Mouse (Mus musculus): ENCODE results near the gene Fam170b. TPM values are rescaled to one million over a fixed set of nuclear protein-coding genes. Genes with fewer than 3 reads are reported as not detected.

Fam170b gene
- polyA plus RNA-seq, 1 experiment from 2014 or later = not detected

- no peak for ATAC-seq
- H3K4me1 ChIP-seq (replicated peaks; ENCODE audit: control insufficient read depth, insufficient read depth, low read length) = peaks cover 15% of the 10 kb centered on the region; the same call in 1 of the 2 replicates
- no peak overlapping the region for H3K27ac ChIP-seq (ENCODE audit: low read depth, low read length)
- H3K27me3 ChIP-seq (replicated peaks; ENCODE audit: control insufficient read depth, insufficient read depth, low read length) = no peaks in the 10 kb centered on the region
- no peak for TF ChIP-seq CTCF (IDR thresholded peaks at IDR 0.05; ENCODE audit: low read depth)
- H3K4me2 ChIP-seq (replicated peaks; ENCODE audit: low read depth) = no peak overlapping the region
- no peaks in the 10 kb centered on the region for H3K36me3 ChIP-seq (ENCODE audit: control insufficient read depth, insufficient read depth)
- no peak overlapping the region for H3K9ac ChIP-seq (ENCODE audit: low read depth, low read length)
- no peak overlapping the region for H3K4me3 ChIP-seq (ENCODE audit: low read depth, low read length)
- 44% methylated on average over 14 of the region's 14 CpGs for WGBS
- no peaks in the 10 kb centered on the region for H3K9me3 ChIP-seq (ENCODE audit: control insufficient read depth)
These were observed 9.3 kb upstream of the Fam170b start for GRCm38 (mm10) chr14:32824267-32825150.

- WGBS = 9% methylated on average over 11 of the region's 11 CpGs
- no peaks in the 10 kb centered on the region for H3K9me3 ChIP-seq (ENCODE audit: control insufficient read depth)
- H3K36me3 ChIP-seq (ENCODE audit: control insufficient read depth, insufficient read depth) = no peaks in the 10 kb centered on the region
- H3K4me1 ChIP-seq (replicated peaks; ENCODE audit: control insufficient read depth, insufficient read depth, low read length) = peaks cover 15% of the 10 kb centered on the region; the same call in 1 of the 2 replicates
- no peak overlapping the region for H3K4me3 ChIP-seq (ENCODE audit: low read depth, low read length)
- peak; percentile 62 for ATAC-seq
- no peaks in the 10 kb centered on the region for H3K27me3 ChIP-seq (replicated peaks; ENCODE audit: control insufficient read depth, insufficient read depth, low read length)
- H3K4me2 ChIP-seq (replicated peaks; ENCODE audit: low read depth) = peak overlapping the region; percentile 32; the same call in 1 of the 2 replicates
- no peak overlapping the region for H3K9ac ChIP-seq (ENCODE audit: low read depth, low read length)
- H3K27ac ChIP-seq (ENCODE audit: low read depth, low read length) = no peak overlapping the region
- TF ChIP-seq CTCF (IDR thresholded peaks at IDR 0.05; ENCODE audit: low read depth) = no peak
These were observed 8.2 kb upstream of the Fam170b start for GRCm38 (mm10) chr14:32825426-32826032.

GRCm38 (mm10) chr14:32827165-32827564 is 6.6 kb upstream of the Fam170b start:
- no peak overlapping the region for H3K9ac ChIP-seq (ENCODE audit: low read depth, low read length)
- no peak overlapping the region for H3K4me2 ChIP-seq (replicated peaks; ENCODE audit: low read depth)
- no peak for ATAC-seq
- TF ChIP-seq CTCF (IDR thresholded peaks at IDR 0.05; ENCODE audit: low read depth) = no peak
- no peaks in the 10 kb centered on the region for H3K9me3 ChIP-seq (ENCODE audit: control insufficient read depth)
- H3K4me1 ChIP-seq (replicated peaks; ENCODE audit: control insufficient read depth, insufficient read depth, low read length) = peaks cover 15% of the 10 kb centered on the region; the same call in 1 of the 2 replicates
- no peak overlapping the region for H3K27ac ChIP-seq (ENCODE audit: low read depth, low read length)
- no peaks in the 10 kb centered on the region for H3K27me3 ChIP-seq (replicated peaks; ENCODE audit: control insufficient read depth, insufficient read depth, low read length)
- no peak overlapping the region for H3K4me3 ChIP-seq (ENCODE audit: low read depth, low read length)
- H3K36me3 ChIP-seq (ENCODE audit: control insufficient read depth, insufficient read depth) = no peaks in the 10 kb centered on the region
- WGBS = 45% methylated on average over 4 of the region's 4 CpGs

GRCm38 (mm10) chr14:32827994-32828650 is 5.6 kb upstream of the Fam170b start:
- H3K9me3 ChIP-seq (ENCODE audit: control insufficient read depth) = no peaks in the 10 kb centered on the region
- H3K27me3 ChIP-seq (replicated peaks; ENCODE audit: control insufficient read depth, insufficient read depth, low read length) = no peaks in the 10 kb centered on the region
- no peak overlapping the region for H3K4me2 ChIP-seq (replicated peaks; ENCODE audit: low read depth)
- peak; percentile 25; the same call in 1 of the 2 replicates for TF ChIP-seq CTCF (IDR thresholded peaks at IDR 0.05; ENCODE audit: low read depth)
- H3K36me3 ChIP-seq (ENCODE audit: control insufficient read depth, insufficient read depth) = no peaks in the 10 kb centered on the region
- no peak overlapping the region for H3K9ac ChIP-seq (ENCODE audit: low read depth, low read length)
- peaks cover 15% of the 10 kb centered on the region; the same call in 1 of the 2 replicates for H3K4me1 ChIP-seq (replicated peaks; ENCODE audit: control insufficient read depth, insufficient read depth, low read length)
- no peak overlapping the region for H3K27ac ChIP-seq (ENCODE audit: low read depth, low read length)
- WGBS = 43% methylated on average over 6 of the region's 6 CpGs
- no peak overlapping the region for H3K4me3 ChIP-seq (ENCODE audit: low read depth, low read length)
- ATAC-seq = no peak

GRCm38 (mm10) chr14:32835181-32835580 is 1.4 kb downstream of the Fam170b start:
- Histone ChIP-seq H3K9ac (ENCODE audit: low read depth, low read length) (no peak overlapping the region), H3K36me3 (ENCODE audit: control insufficient read depth, insufficient read depth) (no peaks in the 10 kb centered on the region), H3K27ac (ENCODE audit: low read depth, low read length) (no peak overlapping the region), H3K27me3 (replicated peaks; ENCODE audit: control insufficient read depth, insufficient read depth, low read length) (no peaks in the 10 kb centered on the region), H3K9me3 (ENCODE audit: control insufficient read depth) (no peaks in the 10 kb centered on the region), H3K4me1 (replicated peaks; ENCODE audit: control insufficient read depth, insufficient read depth, low read length) (no peaks in the 10 kb centered on the region), H3K4me3 (ENCODE audit: low read depth, low read length) (no peak overlapping the region), H3K4me2 (replicated peaks; ENCODE audit: low read depth) (no peak overlapping the region)
- TF ChIP-seq CTCF (IDR thresholded peaks at IDR 0.05; ENCODE audit: low read depth) = no peak
- WGBS = 73% methylated on average over 14 of the region's 14 CpGs
- no peak for ATAC-seq

- 86% methylated on average over 14 of the region's 14 CpGs for WGBS
- ATAC-seq = no peak
- Histone ChIP-seq H3K36me3 (ENCODE audit: control insufficient read depth, insufficient read depth) (no peaks in the 10 kb centered on the region), H3K27me3 (replicated peaks; ENCODE audit: control insufficient read depth, insufficient read depth, low read length) (no peaks in the 10 kb centered on the region), H3K4me1 (replicated peaks; ENCODE audit: control insufficient read depth, insufficient read depth, low read length) (no peaks in the 10 kb centered on the region), H3K4me2 (replicated peaks; ENCODE audit: low read depth) (no peak overlapping the region), H3K9me3 (ENCODE audit: control insufficient read depth) (no peaks in the 10 kb centered on the region), H3K4me3 (ENCODE audit: low read depth, low read length) (no peak overlapping the region), H3K9ac (ENCODE audit: low read depth, low read length) (no peak overlapping the region), H3K27ac (ENCODE audit: low read depth, low read length) (no peak overlapping the region)
- no peak for TF ChIP-seq CTCF (IDR thresholded peaks at IDR 0.05; ENCODE audit: low read depth)
These were observed 1.8 kb downstream of the Fam170b start for GRCm38 (mm10) chr14:32835596-32835995.

Data from intestine, postnatal 0 days (tissue).